Mouse (Mus musculus) layer of hippocampus, postnatal 14 days (tissue): ENCODE measurements around the gene Gm29735. TPM values are rescaled to one million over a fixed set of nuclear protein-coding genes. Genes with fewer than 3 reads are reported as not detected.
"Not testable (repeated sequence)": the region's sequence is repeated elsewhere in the genome, so short reads cannot be mapped to it uniquely, and the experiment has no call there.

ENCODE experiments used
- DNase-seq, 2 experiments: peaks; one replicate each; pipeline ENCODE4 v3.0.0; 2021 to 2022; ENCODE audit warnings: low spot score in 2 of 2, mixed read lengths in 1 of 2
- total RNA-seq, 2 experiments: library from RNA; stranded (reverse); gene quantifications; 2 replicates each; pipeline ENCODE4 v1.2.3; 2021

Gene Gm29735
- total RNA-seq, 2 experiments from 2014 or later, result not detected

- no peak for DNase-seq
Measured at GRCm38 (mm10) chr7:142128843-142129242, 28.1 kb downstream of the Gm29735 start.

DNA sequence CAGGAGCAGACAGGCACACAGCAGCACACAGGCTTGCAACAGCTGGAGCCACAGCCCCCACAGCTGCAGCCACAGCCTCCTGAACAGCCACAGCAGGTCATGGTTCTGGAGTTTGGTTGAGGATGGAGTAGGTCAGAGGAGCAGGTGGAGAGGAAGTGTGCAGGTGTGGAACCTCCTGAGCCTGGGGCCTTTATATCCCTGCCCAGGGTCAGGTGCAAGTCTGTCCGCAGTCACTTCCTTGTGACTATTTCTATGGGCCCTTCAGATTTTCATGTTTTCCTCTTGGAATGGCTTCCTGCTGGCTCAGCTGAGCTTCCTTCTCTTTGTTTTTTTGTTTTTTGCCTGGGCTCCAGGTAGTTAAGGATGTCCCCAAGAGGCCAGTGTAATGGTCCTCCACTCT lies 36.3 kb downstream of the Gm29735 start, which contains the start of gene Gm45618:
Gm45618 (minus strand) TSS at position 101 of the 400 bp plus-strand sequence.
- not testable (repeated sequence) for DNase-seq

- no peak for DNase-seq
Measured at GRCm38 (mm10) chr7:142119632-142120031, 37.3 kb downstream of the Gm29735 start.

Other genes with a start within 250 kb of the Gm29735 start
- 100 to 1,000 TPM; 135 to 142 TPM for gene Tollip, start 238.6 kb downstream of the Gm29735 start, total RNA-seq
- gene Brsk2, start 207.4 kb downstream of the Gm29735 start, total RNA-seq, result 100 to 1,000 TPM; 174 to 177 TPM
- gene Mob2, start 96.0 kb downstream of the Gm29735 start, total RNA-seq, result 10 to 100 TPM; 23.6 to 27.1 TPM
- gene Dusp8, start 61.3 kb downstream of the Gm29735 start, total RNA-seq, result 100 to 1,000 TPM; 139 to 140 TPM
- not detected for gene Gm45618, start 36.4 kb downstream of the Gm29735 start, total RNA-seq
- not detected for gene Gm39115, start 21.1 kb downstream of the Gm29735 start, total RNA-seq
- gene Gm45337, start 12.5 kb downstream of the Gm29735 start, total RNA-seq, result not detected
- gene Gm4553, start 8.6 kb upstream of the Gm29735 start, total RNA-seq, result not detected
- not detected for gene Krtap5-2, start 18.9 kb upstream of the Gm29735 start, total RNA-seq
- not detected for gene Gm10153, start 33.3 kb upstream of the Gm29735 start, total RNA-seq
- not detected for gene Krtap5-3, start 44.3 kb upstream of the Gm29735 start, total RNA-seq
- gene Gm7579, start 54.7 kb upstream of the Gm29735 start, total RNA-seq, result not detected
- gene Krtap5-5, start 72.9 kb upstream of the Gm29735 start, total RNA-seq, result not detected
- not detected for gene Gm40460, start 84.0 kb upstream of the Gm29735 start, total RNA-seq
- not detected for gene Gm2431, start 101.2 kb upstream of the Gm29735 start, total RNA-seq
- not detected for gene Gm4559, start 117.2 kb upstream of the Gm29735 start, total RNA-seq
- not detected for gene Krtap5-1, start 140.0 kb upstream of the Gm29735 start, total RNA-seq
- not detected for gene Krtap5-4, start 146.4 kb upstream of the Gm29735 start, total RNA-seq
- 10 to 100 TPM; 30.0 to 31.3 TPM for gene Ifitm10, start 216.6 kb upstream of the Gm29735 start, total RNA-seq
- under 1 TPM in 1 of 2 experiments, not detected in 1; 0.71 TPM for gene Gm49369, start 225.6 kb upstream of the Gm29735 start, total RNA-seq
- 100 to 1,000 TPM; 304 to 345 TPM for gene Ctsd, start 230.9 kb upstream of the Gm29735 start, total RNA-seq